Mouse (Mus musculus) lung, embryonic 15.5 days (tissue): ENCODE measurements at regions not wholly inside any gene's neighbourhood (a gene's known extent, or its start where the extent isn't known, plus 50 kb on each side); places are given as distances from the start of the nearest gene placed in this dataset.

Experiments used
- ATAC-seq: fragments of 200-750 bp; cut with Nextera tagmentation; 2 replicates; pipeline ENCODE4 v1.8.0; 2017; ENCODE audit warnings: moderate number of reproducible peaks, borderline replicate concordance; ENCODE audit not compliant: low FRiP score, low TSS enrichment; ENCODE audit errors: extremely low read depth
- H3K27ac ChIP-seq: fragments of 300-500 bp; sonication (generic); 2 replicates; pipeline ENCODE4 v1.5.1; 2015; ENCODE audit warnings: moderate library complexity, mild to moderate bottlenecking, inconsistent platforms
- H3K27me3 ChIP-seq: fragments of 300-500 bp; sonication (generic); 2 replicates; pipeline ENCODE4 v1.6.1; 2015; ENCODE audit warnings: inconsistent platforms
- H3K36me3 ChIP-seq: fragments of 300-500 bp; sonication (generic); 2 replicates; pipeline ENCODE4 v1.6.1; 2015; ENCODE audit warnings: inconsistent platforms
- H3K4me1 ChIP-seq: fragments of 300-500 bp; sonication (generic); 2 replicates; pipeline ENCODE4 v1.6.1; 2015; ENCODE audit warnings: inconsistent platforms
- H3K4me2 ChIP-seq: fragments of 300-500 bp; sonication (generic); 2 replicates; pipeline ENCODE4 v1.6.1; 2015; ENCODE audit warnings: inconsistent platforms, mild to moderate bottlenecking, moderate library complexity
- H3K4me3 ChIP-seq: fragments of 300-500 bp; sonication (generic); 2 replicates; pipeline ENCODE4 v1.5.1; 2015; ENCODE audit warnings: mild to moderate bottlenecking, inconsistent platforms
- H3K9ac ChIP-seq: fragments of 300-500 bp; sonication (generic); 2 replicates; pipeline ENCODE4 v1.6.1; 2015; ENCODE audit warnings: inconsistent platforms
- H3K9me3 ChIP-seq: fragments of 300-500 bp; sonication (generic); 2 replicates; pipeline ENCODE4 v1.6.1; 2016; ENCODE audit warnings: inconsistent platforms
- WGBS: fragments of 180-500 bp; shearing (Covaris S2); methylation state at CpG from one replicate; pipeline ENCODE4 v1.1.7; 2015; 5-methylcytosine and 5-hydroxymethylcytosine counted together

GRCm38 (mm10) chr4:81730386-81730785 is 287.8 kb upstream of the Mpdz start:
- Histone ChIP-seq H3K9me3 (no peaks in the 10 kb centered on the region), H3K4me3 (no peak overlapping the region), H3K9ac (no peak overlapping the region), H3K4me1 (peaks cover 19% of the 10 kb centered on the region), H3K27ac (no peak overlapping the region), H3K4me2 (no peak overlapping the region), H3K36me3 (no peaks in the 10 kb centered on the region), H3K27me3 (no peaks in the 10 kb centered on the region)
- 47% methylated on average over 2 of the region's 2 CpGs for WGBS
- no peak for ATAC-seq

- Histone ChIP-seq H3K27ac (peak overlapping the region; percentile 33; the same call in 1 of the 2 replicates), H3K4me1 (peaks cover 19% of the 10 kb centered on the region), H3K27me3 (no peaks in the 10 kb centered on the region), H3K4me2 (no peak overlapping the region), H3K9me3 (no peaks in the 10 kb centered on the region), H3K36me3 (no peaks in the 10 kb centered on the region), H3K4me3 (no peak overlapping the region), H3K9ac (no peak overlapping the region)
- ATAC-seq, result no peak
- 52% methylated on average over 3 of the region's 3 CpGs for WGBS
These were observed 286.3 kb upstream of the Mpdz start for GRCm38 (mm10) chr4:81728961-81729360.

GRCm38 (mm10) chr4:81727735-81728581 is 285.3 kb upstream of the Mpdz start:
- no peaks in the 10 kb centered on the region for H3K36me3 ChIP-seq
- H3K4me3 ChIP-seq, result no peak overlapping the region
- H3K4me1 ChIP-seq, result peaks cover 19% of the 10 kb centered on the region
- H3K27ac ChIP-seq, result peak overlapping the region; percentile 47
- peak; percentile 75 for ATAC-seq
- 46% methylated on average over 12 of the region's 12 CpGs for WGBS
- no peak overlapping the region for H3K9ac ChIP-seq
- no peaks in the 10 kb centered on the region for H3K27me3 ChIP-seq
- no peaks in the 10 kb centered on the region for H3K9me3 ChIP-seq
- no peak overlapping the region for H3K4me2 ChIP-seq

- H3K27ac ChIP-seq, result peak overlapping the region; percentile 34
- ATAC-seq, result no peak
- peaks cover 19% of the 10 kb centered on the region for H3K4me1 ChIP-seq
- no peaks in the 10 kb centered on the region for H3K27me3 ChIP-seq
- H3K4me3 ChIP-seq, result no peak overlapping the region
- no peak overlapping the region for H3K9ac ChIP-seq
- H3K36me3 ChIP-seq, result no peaks in the 10 kb centered on the region
- no peaks in the 10 kb centered on the region for H3K9me3 ChIP-seq
- no peak overlapping the region for H3K4me2 ChIP-seq
- 65% methylated on average over 16 of the region's 16 CpGs for WGBS
These were observed 284.4 kb upstream of the Mpdz start for GRCm38 (mm10) chr4:81726761-81727723.

GRCm38 (mm10) chr4:81724751-81725150 is 282.1 kb upstream of the Mpdz start:
- Histone ChIP-seq H3K4me2 (no peak overlapping the region), H3K9ac (no peak overlapping the region), H3K36me3 (no peaks in the 10 kb centered on the region), H3K4me1 (peaks cover 19% of the 10 kb centered on the region), H3K9me3 (no peaks in the 10 kb centered on the region), H3K27ac (no peak overlapping the region), H3K27me3 (no peaks in the 10 kb centered on the region), H3K4me3 (no peak overlapping the region)
- WGBS, result 96% methylated on average over 2 of the region's 2 CpGs
- ATAC-seq, result no peak

- no peak overlapping the region for H3K9ac ChIP-seq
- no peak for ATAC-seq
- H3K27me3 ChIP-seq, result no peaks in the 10 kb centered on the region
- 62% methylated on average over 1 of the region's 1 CpGs for WGBS
- H3K4me3 ChIP-seq, result no peak overlapping the region
- H3K9me3 ChIP-seq, result no peaks in the 10 kb centered on the region
- H3K27ac ChIP-seq, result no peak overlapping the region
- H3K36me3 ChIP-seq, result no peaks in the 10 kb centered on the region
- H3K4me2 ChIP-seq, result no peak overlapping the region
- H3K4me1 ChIP-seq, result no peaks in the 10 kb centered on the region
These were observed 269.8 kb upstream of the Mpdz start for GRCm38 (mm10) chr4:81712378-81712777.

- Histone ChIP-seq H3K27ac (no peak overlapping the region), H3K27me3 (no peaks in the 10 kb centered on the region), H3K4me3 (no peak overlapping the region), H3K4me1 (no peaks in the 10 kb centered on the region), H3K9me3 (no peaks in the 10 kb centered on the region), H3K4me2 (no peak overlapping the region), H3K9ac (no peak overlapping the region), H3K36me3 (no peaks in the 10 kb centered on the region)
- no peak for ATAC-seq
These were observed 252.6 kb upstream of the Mpdz start for GRCm38 (mm10) chr4:81695182-81695581.

GRCm38 (mm10) chr4:81677205-81677604 is 234.6 kb upstream of the Mpdz start:
- no peaks in the 10 kb centered on the region for H3K36me3 ChIP-seq
- H3K27ac ChIP-seq, result no peak overlapping the region
- peaks cover 3% of the 10 kb centered on the region; the same call in 1 of the 2 replicates for H3K4me1 ChIP-seq
- H3K9ac ChIP-seq, result no peak overlapping the region
- H3K4me2 ChIP-seq, result no peak overlapping the region
- ATAC-seq, result no peak
- no peaks in the 10 kb centered on the region for H3K27me3 ChIP-seq
- WGBS, result 79% methylated on average over 2 of the region's 2 CpGs
- H3K4me3 ChIP-seq, result no peak overlapping the region
- H3K9me3 ChIP-seq, result no peaks in the 10 kb centered on the region

GRCm38 (mm10) chr4:81674871-81675270 is 232.3 kb upstream of the Mpdz start:
- Histone ChIP-seq H3K27me3 (no peaks in the 10 kb centered on the region), H3K4me1 (peaks cover 3% of the 10 kb centered on the region; the same call in 1 of the 2 replicates), H3K4me3 (no peak overlapping the region), H3K27ac (no peak overlapping the region), H3K36me3 (no peaks in the 10 kb centered on the region), H3K4me2 (no peak overlapping the region), H3K9me3 (no peaks in the 10 kb centered on the region), H3K9ac (no peak overlapping the region)
- ATAC-seq, result no peak
- WGBS, result 87% methylated on average over 2 of the region's 2 CpGs

- Histone ChIP-seq H3K4me3 (no peak overlapping the region), H3K27ac (no peak overlapping the region), H3K9me3 (no peaks in the 10 kb centered on the region), H3K27me3 (no peaks in the 10 kb centered on the region), H3K9ac (no peak overlapping the region), H3K4me2 (no peak overlapping the region), H3K4me1 (peaks cover 10% of the 10 kb centered on the region), H3K36me3 (no peaks in the 10 kb centered on the region)
- 40% methylated on average over 4 of the region's 4 CpGs for WGBS
- peak; percentile 86 for ATAC-seq
These were observed 231.0 kb upstream of the Mpdz start for GRCm38 (mm10) chr4:81673398-81674265.

- Histone ChIP-seq H3K27ac (no peak overlapping the region), H3K4me2 (no peak overlapping the region), H3K9ac (no peak overlapping the region), H3K36me3 (no peaks in the 10 kb centered on the region), H3K27me3 (no peaks in the 10 kb centered on the region), H3K4me3 (no peak overlapping the region), H3K9me3 (no peaks in the 10 kb centered on the region), H3K4me1 (peaks cover 10% of the 10 kb centered on the region)
- WGBS, result 18% methylated on average over 2 of the region's 2 CpGs
- ATAC-seq, result no peak
These were observed 229.4 kb upstream of the Mpdz start for GRCm38 (mm10) chr4:81671986-81672385.
